Mouse (Mus musculus): ENCODE data around the gene Malsu1.

Malsu1 gene

GRCm38 (mm10) chr6:49068361-49068760, 5.2 kb upstream of the Malsu1 start:
- DNase-seq (ENCODE audit: extremely low spot score, low spot score) = no peak

- DNase-seq (ENCODE audit: extremely low spot score, low spot score) = no peak
Measured at GRCm38 (mm10) chr6:49074117-49074490, 509 bp downstream of the Malsu1 start.

- no peak for DNase-seq (ENCODE audit: extremely low spot score, low spot score)
Measured at GRCm38 (mm10) chr6:49077894-49078293, 4.3 kb downstream of the Malsu1 start.

- DNase-seq (ENCODE audit: extremely low spot score, low spot score) = no peak
Measured at GRCm38 (mm10) chr6:49079313-49079712, 5.7 kb downstream of the Malsu1 start.

GRCm38 (mm10) chr6:49083008-49083407, 9.4 kb downstream of the Malsu1 start:
- DNase-seq (ENCODE audit: extremely low spot score, low spot score) = no peak

DNA sequence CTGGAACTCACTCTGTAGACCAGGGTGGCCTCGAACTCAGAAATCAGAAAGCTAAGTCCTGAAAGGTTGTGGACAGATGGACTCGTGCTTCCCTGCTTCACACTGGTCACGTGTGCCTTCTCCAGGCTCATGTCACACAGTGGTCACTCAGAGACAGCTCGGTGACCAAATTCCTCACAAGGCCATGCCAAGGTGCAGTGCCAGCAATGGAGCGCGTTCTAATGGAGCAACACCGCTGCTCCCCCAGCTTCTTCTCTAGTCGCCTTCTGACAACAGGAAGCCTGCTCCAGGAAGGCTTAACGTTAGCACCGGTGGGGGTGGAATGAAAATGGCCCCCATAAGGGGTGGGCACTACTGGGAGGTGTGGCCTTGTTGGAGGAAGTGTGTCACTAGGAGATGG, 21.4 kb downstream of the Malsu1 start:
- no peak for DNase-seq (ENCODE audit: extremely low spot score, low spot score)

- DNase-seq (ENCODE audit: extremely low spot score, low spot score) = no peak
Measured at GRCm38 (mm10) chr6:49096421-49096820, 22.8 kb downstream of the Malsu1 start.

DNA sequence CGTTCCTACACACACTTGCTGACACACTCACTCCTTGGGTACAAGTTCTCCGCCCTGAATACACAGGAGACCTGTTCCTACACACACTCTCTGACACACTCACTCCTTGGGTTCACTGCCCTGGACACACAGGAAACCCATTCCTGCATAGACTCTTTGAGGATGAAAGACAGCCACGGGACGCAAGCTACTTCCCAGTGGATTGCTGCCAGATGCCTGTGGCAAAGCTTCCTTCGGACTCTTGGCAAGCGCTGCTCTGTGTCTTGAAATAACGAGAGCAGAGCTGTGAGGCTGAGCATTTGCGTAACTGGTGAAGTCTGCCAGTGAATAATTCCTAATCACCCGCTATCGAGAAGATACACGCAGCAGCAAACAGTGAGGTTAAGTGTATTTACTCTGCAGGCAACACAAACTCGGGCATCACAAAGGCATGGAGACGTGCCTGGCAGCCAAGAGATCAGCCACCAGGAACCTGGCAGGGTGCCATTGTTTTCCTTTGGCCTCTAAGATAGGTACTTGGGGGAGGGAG, 23.4 kb downstream of the Malsu1 start:
- no peak for DNase-seq (ENCODE audit: extremely low spot score, low spot score)

DNA sequence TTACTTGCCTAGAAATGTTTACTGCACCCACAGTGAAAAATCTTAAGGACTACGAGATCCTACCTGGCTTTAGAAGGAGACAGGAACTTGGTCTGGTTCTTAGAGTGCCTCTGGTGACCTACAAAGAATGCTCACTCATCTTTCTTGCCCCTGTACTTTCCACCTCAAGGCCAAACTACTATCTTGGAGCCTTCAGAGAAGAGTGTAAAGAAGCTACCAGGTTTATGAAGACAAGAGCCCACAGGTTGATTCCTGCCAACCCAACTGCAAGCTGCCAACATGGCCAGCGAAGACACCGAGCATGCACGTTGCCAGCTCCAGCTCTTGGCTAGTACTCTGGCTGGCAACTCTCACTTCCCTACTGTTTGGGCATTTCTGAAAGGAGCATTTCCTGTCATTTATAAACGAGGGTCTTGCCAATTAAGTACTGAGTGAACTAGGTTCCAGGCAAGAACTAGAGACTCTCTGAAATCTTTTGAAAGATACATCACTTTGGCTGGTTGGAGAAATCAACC, 24.1 kb downstream of the Malsu1 start:
- no peak for DNase-seq (ENCODE audit: extremely low spot score, low spot score)

- DNase-seq (ENCODE audit: extremely low spot score, low spot score) = no peak
Measured at GRCm38 (mm10) chr6:49099086-49099485, 25.5 kb downstream of the Malsu1 start.

GRCm38 (mm10) chr6:49106746-49107500, 33.3 kb downstream of the Malsu1 start:
- DNase-seq (ENCODE audit: extremely low spot score, low spot score) = no peak

GRCm38 (mm10) chr6:49109196-49109595, 35.6 kb downstream of the Malsu1 start:
- DNase-seq (ENCODE audit: extremely low spot score, low spot score) = no peak

DNA sequence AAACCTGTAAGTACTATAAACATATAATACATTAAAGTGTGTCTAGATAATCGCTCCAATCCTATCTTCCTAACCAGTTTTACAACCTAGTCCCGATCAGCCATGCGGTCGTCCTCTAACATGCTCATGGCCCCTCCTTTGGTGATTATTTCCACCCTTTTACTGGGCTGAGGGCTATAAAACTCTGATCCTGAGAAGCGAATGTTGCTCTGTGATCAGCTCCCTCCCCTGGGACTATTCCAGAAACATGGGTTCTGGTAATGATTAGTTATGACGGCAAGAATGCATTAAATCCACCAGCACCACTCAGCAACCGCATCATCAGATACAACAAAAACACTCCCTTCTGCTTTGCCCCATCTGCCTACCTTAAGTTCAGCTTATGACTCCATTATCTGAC, 40.3 kb downstream of the Malsu1 start:
- no peak for DNase-seq (ENCODE audit: extremely low spot score, low spot score)

DNA sequence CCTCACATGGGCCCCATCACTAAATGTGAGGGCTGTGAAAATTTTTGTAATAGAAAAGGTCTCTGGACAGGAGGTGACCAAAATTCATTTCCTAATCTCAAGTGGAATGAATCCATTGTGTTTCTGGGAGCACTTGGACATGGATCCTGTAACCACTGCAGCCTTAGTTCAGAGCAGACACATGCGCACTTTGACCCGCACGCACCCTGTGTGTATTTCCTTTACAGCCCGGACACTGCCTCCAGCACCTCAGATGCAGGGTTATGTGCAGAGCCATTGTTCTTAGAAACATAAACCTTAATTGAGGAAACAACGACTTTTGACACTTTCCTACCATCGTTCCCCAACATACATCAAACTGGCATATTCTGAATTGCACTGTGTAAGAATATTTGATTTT, 40.9 kb downstream of the Malsu1 start:
- DNase-seq (ENCODE audit: extremely low spot score, low spot score) = no peak

DNA sequence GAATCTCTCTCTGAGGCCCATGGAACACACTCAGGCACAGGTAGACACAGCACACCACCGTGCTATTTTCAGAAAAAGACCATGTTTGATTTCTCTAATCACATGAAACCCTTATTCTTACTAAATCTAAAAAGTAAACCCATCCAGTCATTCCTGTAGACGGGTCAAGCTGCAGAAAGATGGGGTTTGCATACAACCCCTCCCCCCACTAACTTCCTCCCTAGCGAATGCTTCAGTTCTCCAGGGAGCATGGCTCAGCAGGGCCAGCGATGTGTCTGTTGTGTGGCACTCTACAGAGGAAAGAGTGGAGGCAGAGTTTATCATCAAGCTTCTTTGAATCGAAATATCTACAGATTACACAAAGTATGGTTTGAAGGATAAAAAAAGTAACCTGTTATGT, 42.0 kb downstream of the Malsu1 start:
- no peak for DNase-seq (ENCODE audit: extremely low spot score, low spot score)

GRCm38 (mm10) chr6:49116241-49116640, 42.6 kb downstream of the Malsu1 start:
- no peak for DNase-seq (ENCODE audit: extremely low spot score, low spot score)

DNA sequence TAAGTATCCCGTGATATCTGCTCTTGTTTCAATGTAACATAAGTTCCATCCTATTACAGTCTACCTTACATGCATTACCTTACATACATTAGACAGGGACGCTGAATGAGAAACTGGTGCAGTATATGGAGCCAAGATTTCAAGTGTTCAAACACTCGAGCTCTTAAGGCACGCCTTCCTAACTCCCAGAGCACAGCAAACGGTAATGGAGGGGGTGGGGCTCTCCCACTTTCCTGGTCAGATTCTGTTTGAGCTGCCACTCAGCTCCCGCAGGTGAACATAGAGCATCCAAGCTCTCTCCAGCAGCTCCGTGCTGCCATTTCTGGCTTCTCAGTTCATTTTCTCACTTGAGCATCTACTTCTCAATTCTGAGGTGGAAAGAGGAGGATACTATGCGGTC, 44.9 kb downstream of the Malsu1 start:
- DNase-seq (ENCODE audit: extremely low spot score, low spot score) = no peak

GRCm38 (mm10) chr6:49119462-49120135, 46.0 kb downstream of the Malsu1 start:
- no peak for DNase-seq (ENCODE audit: extremely low spot score, low spot score)

- DNase-seq (ENCODE audit: extremely low spot score, low spot score) = no peak
Measured at GRCm38 (mm10) chr6:49120370-49120769, 46.8 kb downstream of the Malsu1 start.

DNA sequence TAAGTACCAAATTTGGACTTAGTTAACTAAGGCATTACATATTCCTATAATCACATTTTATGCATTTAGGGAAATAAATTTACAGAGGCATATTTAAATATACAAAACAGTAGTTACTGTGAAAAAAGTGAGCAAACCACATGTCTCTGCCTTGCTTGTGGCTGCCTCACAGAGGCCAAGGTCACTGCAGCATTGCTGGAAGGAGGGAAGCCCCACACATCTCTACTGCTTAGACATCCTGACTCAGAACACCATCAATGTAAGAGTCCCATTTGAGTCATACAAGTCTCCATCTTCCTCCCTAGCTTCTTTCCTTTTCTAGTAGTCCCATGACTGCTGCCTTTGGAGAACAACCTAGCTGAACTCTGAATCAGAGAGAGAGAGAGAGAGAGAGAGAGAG, 56.7 kb downstream of the Malsu1 start:
- no peak for DNase-seq (ENCODE audit: extremely low spot score, low spot score)

DNA sequence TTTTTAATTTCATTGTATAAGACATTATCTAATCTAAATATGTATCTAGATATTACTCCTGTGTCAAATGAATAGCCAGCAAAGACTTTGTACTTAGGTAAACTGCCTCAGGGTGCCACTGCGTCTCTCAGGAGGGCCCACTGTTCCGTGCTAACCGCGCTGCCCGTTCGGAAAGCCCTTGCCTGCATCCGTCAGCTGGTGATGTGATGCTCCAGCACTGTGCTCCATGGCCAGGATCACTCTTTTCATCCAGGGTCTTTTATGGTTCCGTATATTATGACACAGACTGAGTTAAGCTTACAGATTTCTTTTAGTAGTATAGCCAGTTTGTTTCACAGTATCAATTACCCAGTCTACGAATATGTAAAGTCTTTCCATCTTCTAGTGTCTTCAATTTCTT, 58.3 kb downstream of the Malsu1 start:
- no peak for DNase-seq (ENCODE audit: extremely low spot score, low spot score)

GRCm38 (mm10) chr6:49132352-49133090, 58.9 kb downstream of the Malsu1 start:
- no peak for DNase-seq (ENCODE audit: extremely low spot score, low spot score)

Measured in neural tube, embryonic 10.5 days (tissue).